Mouse (Mus musculus) CD8-positive naive resting alpha-beta T cell, adult 57 days (primary cell): ENCODE data around the gene Rbp7. TPM values are rescaled to one million over a fixed set of nuclear protein-coding genes. Genes with fewer than 3 reads are reported as not detected.

Source experiments
- total RNA-seq: library from RNA; stranded (reverse); gene quantifications from one replicate; pipeline ENCODE4 v1.2.4, GENCODE M21; 2023

Gene Rbp7
- total RNA-seq, result not detected

DNA sequence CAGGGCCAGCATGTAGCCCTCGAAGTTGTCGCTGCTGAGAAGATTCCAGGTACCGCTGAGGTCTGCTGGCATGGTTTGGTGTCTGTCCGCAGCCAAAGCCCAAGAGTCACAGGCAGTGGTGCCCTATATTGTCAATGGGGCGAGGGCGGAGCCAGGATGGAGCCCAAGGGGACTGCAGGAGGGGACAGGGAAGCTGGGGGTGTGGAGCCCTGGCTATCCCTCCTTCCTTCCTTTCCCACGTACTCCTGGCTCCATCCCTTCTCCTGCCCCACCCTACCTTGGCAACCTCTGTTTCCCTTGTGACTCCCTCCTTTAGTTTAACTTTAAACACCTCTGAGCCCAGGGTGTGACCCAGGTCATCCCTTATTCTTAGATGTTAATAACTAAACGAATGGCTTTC, at the start of gene Rbp7:
Gene Rbp7 (minus strand): TSS at position 100 of the 400 bp plus-strand sequence.

GRCm38 (mm10) chr4:149485053-149485824, 30.5 kb upstream of the Rbp7 start, which contains the start of the genes Nmnat1 and Lzic:
TSS of gene Nmnat1 (minus strand) at chr4:149485202.
TSS of gene Lzic (plus strand) at chr4:149485229.

GRCm38 (mm10) chr4:149477078-149477477, 22.3 kb upstream of the Rbp7 start, which contains the start of gene Tmem274:
TSS of gene Tmem274 (plus strand) at chr4:149477378.

GRCm38 (mm10) chr4:149426325-149427199, 28.2 kb downstream of the Rbp7 start, which contains the start of gene Ube4b:
TSS of gene Ube4b (minus strand) at chr4:149426749.

Other genes starting within 250 kb of the Rbp7 start
- 36.1 TPM for gene Kif1b, start 147.3 kb downstream of the Rbp7 start, total RNA-seq
- gene Ube4b, start 28.2 kb downstream of the Rbp7 start, total RNA-seq, result 75.0 TPM
- not detected for gene Tmem274, start 22.4 kb upstream of the Rbp7 start, total RNA-seq
- gene Nmnat1, start 30.2 kb upstream of the Rbp7 start, total RNA-seq, result 6.1 TPM
- gene Lzic, start 30.3 kb upstream of the Rbp7 start, total RNA-seq, result 19.8 TPM
- gene Ctnnbip1, start 63.3 kb upstream of the Rbp7 start, total RNA-seq, result 0.37 TPM
- 10.1 TPM for gene Clstn1, start 131.5 kb upstream of the Rbp7 start, total RNA-seq
- 636 TPM for gene Pik3cd, start 247.6 kb upstream of the Rbp7 start, total RNA-seq